Mouse (Mus musculus): Measurements from ENCODE around the gene Hmg20b. TPM values are rescaled to one million over a fixed set of nuclear protein-coding genes. Genes with fewer than 3 reads are reported as not detected.

Hmg20b gene
- polyA plus RNA-seq (2021), result 118 TPM

DNA sequence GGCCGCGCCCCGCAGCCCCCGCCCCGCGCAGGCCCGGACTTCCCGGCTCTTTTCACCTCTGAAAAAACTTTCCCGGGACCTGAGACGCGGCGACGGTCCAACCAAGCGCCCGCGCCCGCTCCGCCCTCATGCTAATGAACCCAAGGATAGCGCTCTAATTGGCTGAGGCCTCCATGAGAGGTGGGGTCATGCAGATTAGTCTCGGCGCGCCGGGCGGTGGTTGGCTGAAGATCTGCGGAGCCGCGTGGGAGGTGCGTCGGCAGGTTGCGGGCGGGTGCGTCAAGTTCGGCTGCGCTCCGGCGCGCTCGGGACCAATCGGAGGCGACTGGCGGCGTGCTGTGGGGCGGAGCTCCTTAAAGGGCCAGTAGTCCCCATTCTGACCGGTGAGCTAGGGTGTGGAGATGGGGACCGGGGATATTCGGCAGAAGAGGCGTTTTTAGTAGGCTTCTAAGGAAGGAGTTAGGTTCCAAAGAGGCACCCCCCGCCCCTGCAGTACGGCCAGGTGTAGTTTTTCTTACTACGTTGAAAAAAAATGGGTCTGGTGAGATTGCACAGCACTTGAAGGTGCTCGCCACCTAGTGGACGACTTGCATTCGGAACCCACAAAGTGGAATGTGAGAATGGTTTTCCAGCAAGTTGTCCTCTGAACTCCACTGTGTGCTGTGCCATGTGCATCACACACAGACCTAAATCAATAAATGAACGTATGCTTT is at the start of gene Hmg20b:
Gene Hmg20b, minus strand, starts transcription at position 130 of the 713 bp plus-strand sequence.
- TF ChIP-seq CTCF (IDR thresholded peaks at IDR 0.05), result no peak
- ATAC-seq, result peak; percentile 92
- no peaks in the 10 kb centered on the region for H3K27me3 ChIP-seq
- in situ Hi-C loops (cut with MboI; ENCODE audit: low pct_unique_long_range_greater_than_20kb), result loop anchor here (5.0 kb wide), 1 partner anchor 63 kb away; no protein-coding TSS in a partner anchor
- CTCF ChIA-PET, result interaction anchor here (0.6 to 2.1 kb wide), 7 partner anchors 8 to 61 kb away, joined by 3 to 10 read pairs (median 4); partner anchors contain the start of gene Pip5k1c
- POLR2A ChIA-PET, result interaction anchor here (0.6 to 0.7 kb wide), 2 partner anchors 31 to 54 kb away, joined by 3 to 4 read pairs; no protein-coding TSS in a partner anchor
- DNase-seq (ENCODE audit: low read depth, low spot score), result peak; percentile 90

DNA sequence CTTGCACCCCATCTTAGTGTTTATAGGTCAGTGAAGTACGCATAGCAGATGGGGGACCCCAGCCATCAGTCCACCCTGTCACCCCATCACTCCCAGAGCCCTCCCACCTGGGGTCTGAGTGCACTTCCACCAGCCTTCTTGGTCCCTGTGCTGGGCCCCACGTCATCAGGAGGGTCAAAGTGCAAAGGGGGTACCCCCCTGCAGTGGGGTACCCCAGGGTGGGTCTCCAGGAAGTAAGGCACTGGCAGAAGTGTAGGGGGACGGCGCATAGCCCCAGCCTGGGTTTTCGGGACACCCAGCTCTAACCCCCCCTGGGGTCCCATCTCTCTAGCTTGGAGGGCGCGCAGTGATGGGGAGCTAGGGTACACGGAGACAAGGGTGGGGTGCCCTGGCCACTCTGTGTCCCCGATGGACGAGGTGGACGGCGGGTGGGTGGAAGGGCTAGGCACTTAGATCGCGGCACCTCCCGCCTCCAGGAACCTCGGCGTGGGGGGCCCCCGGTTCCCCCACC is 49.6 kb upstream of the Hmg20b start:
- ATAC-seq, result no peak
- TF ChIP-seq CTCF (IDR thresholded peaks at IDR 0.05), result no peak

DNA sequence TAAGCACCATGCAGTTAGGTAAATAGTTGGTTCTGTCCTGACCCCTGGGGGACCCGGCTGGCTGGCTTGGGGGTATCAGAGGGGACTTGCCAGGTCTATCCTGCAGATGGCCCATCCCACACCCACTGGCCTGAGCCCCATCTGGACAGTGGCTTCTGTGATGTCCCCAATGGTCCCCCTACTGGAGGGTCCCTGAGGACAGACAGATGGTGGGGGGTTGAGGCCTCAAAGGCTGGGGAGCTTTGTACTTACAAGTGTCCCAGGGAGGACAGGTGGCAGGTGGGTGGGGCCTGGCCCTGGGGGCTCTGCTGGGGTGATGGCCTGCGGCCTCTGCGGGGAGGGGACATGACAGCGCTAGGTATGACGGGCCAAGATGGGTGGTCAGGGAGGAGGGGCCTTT is 49.0 kb upstream of the Hmg20b start:
- no peaks in the 10 kb centered on the region for H3K27me3 ChIP-seq
- POLR2A ChIA-PET, result no interaction called here
- DNase-seq (ENCODE audit: low read depth, low spot score), result no peak

More for the DNA sequence above, 49.6 kb upstream of the Hmg20b start:
- no peaks in the 10 kb centered on the region for H3K27me3 ChIP-seq
- in situ Hi-C loops (cut with MboI; ENCODE audit: low pct_unique_long_range_greater_than_20kb), result no loop called here
- no peak for DNase-seq (ENCODE audit: low read depth, low spot score)
- CTCF ChIA-PET, result interaction anchor here (1.3 kb wide), 1 partner anchor 50 kb away, joined by 3 read pairs; no protein-coding TSS in a partner anchor
- POLR2A ChIA-PET, result no interaction called here

DNA sequence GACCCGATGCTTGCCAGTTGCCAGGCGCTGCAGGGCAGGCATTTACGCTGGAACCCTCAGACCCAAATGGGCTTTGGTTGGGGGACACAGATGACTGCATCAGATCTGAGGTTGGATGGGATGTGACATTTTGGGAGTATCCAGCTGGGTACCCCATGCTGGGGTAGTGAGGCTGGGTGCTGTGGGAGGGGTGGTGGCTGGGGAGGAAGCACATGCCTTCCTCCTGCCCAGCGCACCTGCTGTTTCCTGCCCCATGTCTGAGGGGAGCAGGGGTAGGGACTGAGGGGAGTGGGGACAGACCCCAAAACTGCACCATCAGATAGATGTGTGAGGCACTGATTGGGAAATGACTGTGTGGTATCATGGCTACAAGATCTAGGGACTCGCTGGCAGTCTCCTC is 46.5 kb upstream of the Hmg20b start:
- POLR2A ChIA-PET, result no interaction called here
- no peak for ATAC-seq

More for the DNA sequence above, 49.0 kb upstream of the Hmg20b start:
- TF ChIP-seq CTCF (IDR thresholded peaks at IDR 0.05), result no peak
- no peak for ATAC-seq
- CTCF ChIA-PET, result interaction anchor here (1.3 kb wide), 1 partner anchor 51 kb away, joined by 3 read pairs; no protein-coding TSS in a partner anchor
- in situ Hi-C loops (cut with MboI; ENCODE audit: low pct_unique_long_range_greater_than_20kb), result no loop called here

DNA sequence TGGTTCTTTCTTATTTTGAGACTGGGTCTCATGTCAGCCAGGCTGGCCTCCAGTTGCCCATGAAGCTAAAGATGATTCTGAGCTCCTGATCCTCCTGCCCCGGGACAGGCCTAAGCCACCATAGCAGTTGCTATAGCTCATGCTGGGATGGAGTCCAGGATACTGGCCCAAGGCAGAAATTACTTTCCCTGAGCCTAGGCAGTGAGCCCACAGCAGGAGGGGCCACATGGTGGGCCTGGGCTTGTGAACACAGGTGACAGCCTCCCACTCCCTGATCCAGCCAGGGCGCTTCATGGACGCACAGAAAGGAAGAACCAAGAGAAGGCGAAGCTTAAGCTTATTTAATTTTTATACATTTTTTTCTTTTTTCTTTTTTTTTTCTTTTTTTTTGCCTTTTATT is 45.6 kb upstream of the Hmg20b start:
- in situ Hi-C loops (cut with MboI; ENCODE audit: low pct_unique_long_range_greater_than_20kb), result no loop called here
- ChIA-PET CTCF (interaction anchor here (0.8 to 4.5 kb wide), 6 partner anchors 10 to 63 kb away, joined by 3 to 24 read pairs (median 4); partner anchors contain the start of gene Fzr1), POLR2A (no interaction called here)

More for the DNA sequence above, 46.5 kb upstream of the Hmg20b start:
- in situ Hi-C loops (cut with MboI; ENCODE audit: low pct_unique_long_range_greater_than_20kb), result no loop called here
- no peak for DNase-seq (ENCODE audit: low read depth, low spot score)
- no peaks in the 10 kb centered on the region for H3K27me3 ChIP-seq
- no peak for TF ChIP-seq CTCF (IDR thresholded peaks at IDR 0.05)
- CTCF ChIA-PET, result interaction anchor here (2.4 to 4.5 kb wide), 2 partner anchors 43 to 54 kb away, joined by 5 to 24 read pairs; no protein-coding TSS in a partner anchor

DNA sequence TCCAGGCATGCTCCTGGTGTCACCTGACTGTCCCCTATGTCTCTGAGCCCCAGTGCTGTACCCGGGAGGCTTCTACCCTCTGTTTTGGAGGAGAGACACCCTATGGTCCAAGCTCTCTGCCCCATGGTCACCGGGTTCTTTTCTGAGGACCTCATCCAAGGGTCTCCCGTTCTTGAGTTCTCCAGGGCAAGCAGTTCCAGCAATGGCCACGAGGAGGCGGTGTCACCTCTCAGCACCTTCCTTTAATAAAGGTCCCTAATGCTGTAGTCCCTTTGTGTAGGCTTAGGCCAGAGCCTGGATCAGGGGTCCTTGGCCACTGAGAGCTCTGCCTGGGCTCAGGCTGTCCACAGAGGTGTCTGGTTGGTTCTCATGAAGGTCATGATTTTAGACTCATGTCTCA is 44.8 kb upstream of the Hmg20b start:
- POLR2A ChIA-PET, result interaction anchor here (0.6 kb wide), 2 partner anchors 13 to 79 kb away, joined by 3 to 5 read pairs; no protein-coding TSS in a partner anchor

More for the DNA sequence above, 45.6 kb upstream of the Hmg20b start:
- no peak for TF ChIP-seq CTCF (IDR thresholded peaks at IDR 0.05)
- H3K27me3 ChIP-seq, result no peaks in the 10 kb centered on the region
- ATAC-seq, result no peak
- no peak for DNase-seq (ENCODE audit: low read depth, low spot score)

DNA sequence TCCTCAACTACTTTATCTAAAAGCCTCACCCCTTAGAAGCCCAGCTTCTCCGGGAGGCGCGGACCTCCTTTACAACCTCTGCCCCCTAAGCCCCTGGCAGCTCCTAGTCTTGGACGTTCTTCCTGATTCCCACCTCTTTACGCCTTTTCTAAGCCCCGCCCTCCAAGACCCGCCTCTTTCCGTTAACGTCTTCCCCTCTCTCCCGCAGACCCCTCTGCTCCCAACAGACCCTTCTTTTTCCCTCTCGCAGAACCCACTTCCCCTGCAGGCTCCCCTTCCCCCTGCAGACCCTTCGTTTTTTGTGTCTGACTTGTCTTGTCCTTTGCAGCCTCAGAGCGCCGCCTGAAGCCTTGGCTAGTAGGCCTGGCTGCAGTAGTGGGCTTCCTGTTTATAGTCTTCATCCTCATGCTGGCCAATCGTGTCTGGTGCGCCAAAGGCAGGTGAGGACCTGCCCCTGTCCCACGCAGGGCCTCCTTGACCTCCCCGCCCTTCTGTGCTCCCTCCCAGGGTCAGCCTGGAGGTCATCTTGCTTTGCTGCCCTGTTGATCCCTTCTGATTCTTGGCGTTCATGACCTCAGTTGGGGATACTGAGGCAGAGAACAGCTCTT is 43.3 kb upstream of the Hmg20b start:
- ATAC-seq (no peak), DNase-seq (ENCODE audit: low read depth, low spot score) (no peak)
- in situ Hi-C loops (cut with MboI; ENCODE audit: low pct_unique_long_range_greater_than_20kb), result loop anchor here (5.0 kb wide), 1 partner anchor 49 kb away; no protein-coding TSS in a partner anchor
- H3K27me3 ChIP-seq, result no peaks in the 10 kb centered on the region
- TF ChIP-seq CTCF (IDR thresholded peaks at IDR 0.05), result no peak
- ChIA-PET POLR2A (interaction anchor here (1.0 kb wide), 1 partner anchor 9 kb away, joined by 3 read pairs; no protein-coding TSS in a partner anchor), CTCF (interaction anchor here (4.5 kb wide), 1 partner anchor 58 kb away, joined by 24 read pairs; no protein-coding TSS in a partner anchor)

More for the DNA sequence above, 44.8 kb upstream of the Hmg20b start:
- ATAC-seq (no peak), DNase-seq (ENCODE audit: low read depth, low spot score) (no peak)
- H3K27me3 ChIP-seq, result no peaks in the 10 kb centered on the region
- no peak for TF ChIP-seq CTCF (IDR thresholded peaks at IDR 0.05)
- CTCF ChIA-PET, result interaction anchor here (0.8 to 4.5 kb wide), 6 partner anchors 10 to 64 kb away, joined by 3 to 24 read pairs (median 4); partner anchors contain the start of gene Fzr1
- in situ Hi-C loops (cut with MboI; ENCODE audit: low pct_unique_long_range_greater_than_20kb), result no loop called here

DNA sequence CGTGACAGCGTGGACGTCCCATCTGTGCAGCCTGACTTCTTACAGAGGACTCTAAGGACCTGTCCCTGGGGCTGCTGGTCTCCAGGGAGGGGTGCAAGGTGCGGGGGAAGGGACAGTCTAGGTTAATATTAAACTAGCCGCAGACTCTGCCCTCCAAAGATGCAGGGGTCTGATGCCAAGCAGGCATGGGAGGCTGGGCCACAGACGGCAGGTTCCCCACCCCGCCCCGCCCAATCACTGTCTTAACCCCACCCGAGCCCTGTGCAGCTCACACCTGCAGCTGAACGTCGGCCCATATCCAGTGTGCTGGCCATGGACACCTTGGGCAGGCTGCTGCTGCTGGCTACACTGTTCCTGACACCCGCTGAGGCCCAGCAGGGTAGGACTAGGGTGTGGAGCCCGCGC is 42.5 kb upstream of the Hmg20b start, which contains the start of gene Smim24:
Gene Smim24, plus strand, starts transcription at position 271 of the 405 bp plus-strand sequence.
- DNase-seq (ENCODE audit: low read depth, low spot score) (no peak), ATAC-seq (no peak)
- POLR2A ChIA-PET, result interaction anchor here (0.9 kb wide), 1 partner anchor 36 kb away, joined by 3 read pairs; the partner anchor contains the start of gene Mfsd12
- CTCF ChIA-PET, result interaction anchor here (4.5 kb wide), 1 partner anchor 58 kb away, joined by 24 read pairs; no protein-coding TSS in a partner anchor
- no peak for TF ChIP-seq CTCF (IDR thresholded peaks at IDR 0.05)
- no peaks in the 10 kb centered on the region for H3K27me3 ChIP-seq
- in situ Hi-C loops (cut with MboI; ENCODE audit: low pct_unique_long_range_greater_than_20kb), result loop anchor here (5.0 kb wide), 1 partner anchor 50 kb away; no protein-coding TSS in a partner anchor

DNA sequence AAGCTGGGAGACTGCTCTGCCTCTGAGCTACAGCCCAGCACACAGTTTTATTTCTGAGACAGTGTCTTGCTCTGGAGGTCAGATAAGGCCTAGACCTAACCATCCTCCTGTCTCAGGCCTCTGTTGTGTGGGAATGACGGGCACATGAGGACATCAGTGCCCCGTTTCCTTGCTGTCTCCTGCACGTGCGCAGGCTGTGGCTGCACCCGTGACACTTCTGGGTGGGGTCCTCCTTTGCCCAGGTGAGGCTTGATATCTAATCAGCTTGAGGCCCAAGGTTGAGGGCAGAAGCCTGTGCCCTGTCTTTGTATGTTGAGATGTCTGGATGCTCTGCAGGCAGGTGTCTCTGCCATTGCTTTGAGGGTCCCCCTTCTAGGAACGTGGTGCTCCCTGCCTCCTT is 42.0 kb upstream of the Hmg20b start:
- CTCF ChIA-PET, result interaction anchor here (4.5 kb wide), 1 partner anchor 59 kb away, joined by 24 read pairs; no protein-coding TSS in a partner anchor
- no peak for DNase-seq (ENCODE audit: low read depth, low spot score)
- TF ChIP-seq CTCF (IDR thresholded peaks at IDR 0.05), result no peak
- POLR2A ChIA-PET, result interaction anchor here (0.8 to 0.9 kb wide), 2 partner anchors 11 to 35 kb away, joined by 3 read pairs; partner anchors contain the start of gene Mfsd12
- in situ Hi-C loops (cut with MboI; ENCODE audit: low pct_unique_long_range_greater_than_20kb), result loop anchor here (5.0 kb wide), 1 partner anchor 50 kb away; no protein-coding TSS in a partner anchor
- no peaks in the 10 kb centered on the region for H3K27me3 ChIP-seq
- no peak for ATAC-seq

DNA sequence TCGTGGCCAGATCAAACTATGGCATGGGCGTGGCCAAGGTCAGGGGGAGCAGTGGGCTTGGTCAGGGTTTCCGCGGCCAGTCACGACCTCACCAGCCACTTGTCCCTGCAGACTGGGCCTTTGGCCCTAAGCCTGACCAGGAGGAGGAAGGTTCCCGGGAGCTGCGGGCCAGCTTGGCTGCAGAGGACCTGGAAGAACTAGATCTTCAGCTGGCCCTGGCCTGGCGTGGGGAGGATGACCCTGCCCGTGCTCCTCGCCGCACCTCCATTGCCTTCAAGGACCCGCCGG is 40.3 kb upstream of the Hmg20b start:
- ChIA-PET POLR2A (no interaction called here), CTCF (interaction anchor here (0.9 to 1.9 kb wide), 5 partner anchors 11 to 98 kb away, joined by 3 to 18 read pairs (median 4); partner anchors contain the start of gene Pip5k1c)
- ATAC-seq (no peak), DNase-seq (ENCODE audit: low read depth, low spot score) (no peak)
- no peaks in the 10 kb centered on the region for H3K27me3 ChIP-seq
- TF ChIP-seq CTCF (IDR thresholded peaks at IDR 0.05), result no peak
- in situ Hi-C loops (cut with MboI; ENCODE audit: low pct_unique_long_range_greater_than_20kb), result loop anchor here (5.0 kb wide), 1 partner anchor 52 kb away; no protein-coding TSS in a partner anchor
